Mouse (Mus musculus) lung, postnatal 0 days (tissue): ENCODE data around the gene Ehd2.

Experiments used
- CTCF ChIP-seq: IDR thresholded peaks from 2 replicates; pipeline ENCODE4 v1.5.1; 2016; ENCODE audit warnings: antibody characterized with exemption, mild to moderate bottlenecking
- EP300 ChIP-seq: IDR thresholded peaks from 2 replicates; pipeline ENCODE4 v1.6.1; 2016; ENCODE audit warnings: antibody characterized with exemption, mild to moderate bottlenecking, control low read depth

DNA sequence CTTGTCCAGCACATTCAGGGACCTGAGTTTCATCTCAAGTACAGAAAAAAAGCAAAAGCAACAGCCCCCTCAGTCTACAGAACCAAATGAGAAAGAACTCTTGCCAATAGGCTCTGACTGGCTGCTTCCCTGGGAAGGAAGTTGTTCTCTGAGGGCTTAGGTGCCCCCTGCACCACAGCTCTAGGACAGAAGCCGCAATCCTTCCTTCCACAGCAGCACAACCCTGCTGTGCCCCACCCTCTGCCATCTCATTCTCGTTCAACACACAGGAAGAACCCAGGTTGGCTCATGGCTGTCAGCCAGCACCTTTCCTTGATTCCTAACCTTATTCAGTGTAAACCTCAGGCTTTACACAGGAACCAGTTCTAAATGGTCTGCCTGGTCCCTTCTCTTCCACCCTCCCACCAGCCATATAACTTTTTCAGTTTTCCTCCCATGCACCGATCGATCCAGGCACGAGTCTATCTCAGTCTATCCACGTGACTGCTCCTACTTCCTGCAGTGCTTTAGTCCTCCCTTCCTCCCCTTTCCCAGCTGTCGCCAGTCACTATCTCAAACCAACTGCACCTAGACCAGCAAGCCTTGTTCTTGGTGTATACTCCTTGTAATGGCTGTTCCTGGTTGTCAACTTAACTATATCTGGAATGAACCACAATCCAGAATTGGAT is 44.2 kb upstream of the Ehd2 start:
- TF ChIP-seq EP300 (no peak), CTCF (no peak)
